Comparison of ENCODE assay signal across 8 mouse cellular contexts in genomic region chr11:48870781-48871180, GRCm38 (mm10). TPM values are rescaled to one million over a fixed set of nuclear protein-coding genes. Genes with fewer than 3 reads are reported as not detected.
DNase-seq lines count a peak whose midpoint lies in the region; ATAC-seq and TF ChIP-seq lines count a peak whose summit lies in the region.

No protein-coding gene starts in this region.

- TF ChIP-seq POLR2A in bone marrow macrophage, adult 2 months (IDR thresholded peaks at IDR 0.05; ENCODE audit: borderline replicate concordance, low read depth, low read length) = no peak

- peak overlapping the region; percentile 88 for H3K4me2 ChIP-seq in kidney, embryonic 16.5 days (replicated peaks; ENCODE audit: low read depth, low read length)

- H3K4me3 ChIP-seq in kidney, embryonic 16.5 days (ENCODE audit: low read length) = peak overlapping the region; percentile 54
- peak overlapping the region; percentile 79 for H3K4me3 ChIP-seq in bone marrow macrophage, adult 2 months (ENCODE audit: insufficient read depth, low read length)
- H3K4me3 ChIP-seq in hindbrain, embryonic 10.5 days = peak overlapping the region; percentile 58
- H3K4me3 ChIP-seq in midbrain, embryonic 10.5 days = peak overlapping the region; percentile 54

- peak overlapping the region; percentile 69 for H3K9ac ChIP-seq in kidney, embryonic 16.5 days (replicated peaks; ENCODE audit: low read length)

- H3K27ac ChIP-seq in kidney, embryonic 16.5 days (ENCODE audit: low read length) = peak overlapping the region; percentile 61
- peak overlapping the region; percentile 96 for H3K27ac ChIP-seq in bone marrow macrophage, adult 2 months (ENCODE audit: insufficient read depth, low read depth, low read length)
- peak overlapping the region; percentile 66 for H3K27ac ChIP-seq in hindbrain, embryonic 10.5 days
- H3K27ac ChIP-seq in midbrain, embryonic 10.5 days (replicated peaks) = peak overlapping the region; percentile 70

- peaks cover 8% of the 10 kb centered on the region; the same call in 1 of the 2 replicates for H3K36me3 ChIP-seq in kidney, embryonic 16.5 days (ENCODE audit: insufficient read depth, low read length)
- no peaks in the 10 kb centered on the region for H3K36me3 ChIP-seq in hindbrain, embryonic 10.5 days
- H3K36me3 ChIP-seq in midbrain, embryonic 10.5 days = no peaks in the 10 kb centered on the region

- WGBS in kidney, embryonic 16.5 days = 33% methylated on average over 7 of the region's 7 CpGs
- 39% methylated on average over 7 of the region's 7 CpGs for WGBS in hindbrain, embryonic 10.5 days
- WGBS in midbrain, embryonic 10.5 days = 47% methylated on average over 7 of the region's 7 CpGs

- H3K27me3 ChIP-seq in kidney, embryonic 16.5 days (ENCODE audit: insufficient read depth, low read length) = no peaks in the 10 kb centered on the region
- H3K27me3 ChIP-seq in hindbrain, embryonic 10.5 days (ENCODE audit: insufficient read depth, poor library complexity, severe bottlenecking) = peaks cover 20% of the 10 kb centered on the region
- H3K27me3 ChIP-seq in midbrain, embryonic 10.5 days (ENCODE audit: low read depth, poor library complexity, severe bottlenecking) = peaks cover 30% of the 10 kb centered on the region

- H3K4me1 ChIP-seq in kidney, embryonic 16.5 days (ENCODE audit: insufficient read depth, low read length) = peaks cover 34% of the 10 kb centered on the region
- H3K4me1 ChIP-seq in bone marrow macrophage, adult 2 months (ENCODE audit: control insufficient read depth, insufficient read depth, low read length) = peaks cover 17% of the 10 kb centered on the region
- H3K4me1 ChIP-seq in hindbrain, embryonic 10.5 days (replicated peaks) = peaks cover 21% of the 10 kb centered on the region
- peaks cover 18% of the 10 kb centered on the region for H3K4me1 ChIP-seq in midbrain, embryonic 10.5 days

- ATAC-seq in kidney, embryonic 16.5 days (ENCODE audit: low FRiP score, low TSS enrichment) = no peak

- no peaks in the 10 kb centered on the region for H3K9me3 ChIP-seq in kidney, embryonic 16.5 days (ENCODE audit: low read length)
- no peaks in the 10 kb centered on the region for H3K9me3 ChIP-seq in hindbrain, embryonic 10.5 days
- H3K9me3 ChIP-seq in midbrain, embryonic 10.5 days (replicated peaks) = no peaks in the 10 kb centered on the region

- TF ChIP-seq CTCF in bone marrow macrophage, adult 2 months (IDR thresholded peaks at IDR 0.05; ENCODE audit: low read depth, low read length) = no peak

- DNase-seq in kidney, adult 11 months = no peak
- no peak for DNase-seq in hindbrain, embryonic 10.5 days (ENCODE audit: low spot score)
- DNase-seq in midbrain, embryonic 10.5 days (ENCODE audit: low spot score) = no peak
- no peak for DNase-seq in adrenal gland, adult 2 months
- no peak for DNase-seq in adrenal gland, postnatal 14 days
- DNase-seq in spleen, postnatal 14 days (ENCODE audit: low spot score in 2 of 2) = no peak

RNA-seq across cellular contexts. Expression of gene Irgm1, which starts 0.7 kb away (rescaled TPM):
- polyA plus RNA-seq in kidney, embryonic 16.5 days (2015; fragmentation: Nextera tagmentation; extraction: Ambion mirVana) = 17.0 and 18.3 TPM in 2 replicates
- polyA plus RNA-seq in bone marrow macrophage, adult 2 months (2012; ENCODE audit: insufficient read depth, insufficient read length, missing spikeins) = 79.4 and 80.7 TPM in 2 replicates
- polyA plus RNA-seq in hindbrain, embryonic 10.5 days (2016; fragmentation: Nextera tagmentation; extraction: Ambion mirVana) = 1.8 and 2.4 TPM in 2 replicates
- polyA plus RNA-seq in midbrain, embryonic 10.5 days (2016; fragmentation: Nextera tagmentation; extraction: Ambion mirVana) = 1.2 and 1.6 TPM in 2 replicates
- total RNA-seq in adrenal gland, adult 2 months (2021) = 10 to 100 TPM; 19.8 to 22.3 TPM
- 4.1 and 6.3 TPM in 2 replicates for polyA plus RNA-seq in adrenal gland, adult 2 months (2012; rRNA removed)
- 15.2 and 19.0 TPM in 2 replicates for total RNA-seq in adrenal gland, postnatal 14 days (2021)

RNA-seq across cellular contexts. Expression of gene Gm5431, which starts 31.2 kb away (rescaled TPM):
- 0.09 and 0.21 TPM in 2 replicates for polyA plus RNA-seq in kidney, embryonic 16.5 days (2015; fragmentation: Nextera tagmentation; extraction: Ambion mirVana)
- polyA plus RNA-seq in bone marrow macrophage, adult 2 months (2012; ENCODE audit: insufficient read depth, insufficient read length, missing spikeins) = 43.3 and 53.0 TPM in 2 replicates
- 0.12 TPM in 1 of 2 replicates, not detected in the other for polyA plus RNA-seq in hindbrain, embryonic 10.5 days (2016; fragmentation: Nextera tagmentation; extraction: Ambion mirVana)
- polyA plus RNA-seq in midbrain, embryonic 10.5 days (2016; fragmentation: Nextera tagmentation; extraction: Ambion mirVana) = 0.07 and 0.16 TPM in 2 replicates
- 1 to 10 TPM; 1.8 to 2.9 TPM for total RNA-seq in adrenal gland, adult 2 months (2021)
- polyA plus RNA-seq in adrenal gland, adult 2 months (2012; rRNA removed) = 0.09 and 0.12 TPM in 2 replicates
- 0.96 and 1.8 TPM in 2 replicates for total RNA-seq in adrenal gland, postnatal 14 days (2021)

RNA-seq across cellular contexts. Expression of gene Gm12184, which starts 44.3 kb away (rescaled TPM):
- 0.86 and 1.2 TPM in 2 replicates for polyA plus RNA-seq in kidney, embryonic 16.5 days (2015; fragmentation: Nextera tagmentation; extraction: Ambion mirVana)
- polyA plus RNA-seq in bone marrow macrophage, adult 2 months (2012; ENCODE audit: insufficient read depth, insufficient read length, missing spikeins) = 4.8 and 11.3 TPM in 2 replicates
- 3.5 and 4.7 TPM in 2 replicates for polyA plus RNA-seq in hindbrain, embryonic 10.5 days (2016; fragmentation: Nextera tagmentation; extraction: Ambion mirVana)
- 2.1 and 3.2 TPM in 2 replicates for polyA plus RNA-seq in midbrain, embryonic 10.5 days (2016; fragmentation: Nextera tagmentation; extraction: Ambion mirVana)
- 1 to 10 TPM; 1.8 to 6.2 TPM for total RNA-seq in adrenal gland, adult 2 months (2021)
- polyA plus RNA-seq in adrenal gland, adult 2 months (2012; rRNA removed) = 10.5 and 17.5 TPM in 2 replicates
- total RNA-seq in adrenal gland, postnatal 14 days (2021) = 2.3 and 3.5 TPM in 2 replicates

RNA-seq across cellular contexts. Expression of gene Trim7, which starts 44.8 kb away (rescaled TPM):
- polyA plus RNA-seq in kidney, embryonic 16.5 days (2015; fragmentation: Nextera tagmentation; extraction: Ambion mirVana) = 4.4 and 4.8 TPM in 2 replicates
- 1.0 and 1.1 TPM in 2 replicates for polyA plus RNA-seq in bone marrow macrophage, adult 2 months (2012; ENCODE audit: insufficient read depth, insufficient read length, missing spikeins)
- polyA plus RNA-seq in hindbrain, embryonic 10.5 days (2016; fragmentation: Nextera tagmentation; extraction: Ambion mirVana) = 0.26 and 0.30 TPM in 2 replicates
- 0.32 and 0.99 TPM in 2 replicates for polyA plus RNA-seq in midbrain, embryonic 10.5 days (2016; fragmentation: Nextera tagmentation; extraction: Ambion mirVana)
- 1 to 10 TPM; 8.8 to 9.0 TPM for total RNA-seq in adrenal gland, adult 2 months (2021)
- polyA plus RNA-seq in adrenal gland, adult 2 months (2012; rRNA removed) = 16.5 and 21.0 TPM in 2 replicates
- 6.1 and 8.5 TPM in 2 replicates for total RNA-seq in adrenal gland, postnatal 14 days (2021)

RNA-seq across cellular contexts. Expression of gene Trim41, which starts 53.6 kb away (rescaled TPM):
- 7.1 and 7.2 TPM in 2 replicates for polyA plus RNA-seq in kidney, embryonic 16.5 days (2015; fragmentation: Nextera tagmentation; extraction: Ambion mirVana)
- 55.5 and 64.4 TPM in 2 replicates for polyA plus RNA-seq in bone marrow macrophage, adult 2 months (2012; ENCODE audit: insufficient read depth, insufficient read length, missing spikeins)
- polyA plus RNA-seq in hindbrain, embryonic 10.5 days (2016; fragmentation: Nextera tagmentation; extraction: Ambion mirVana) = 4.5 and 5.1 TPM in 2 replicates
- 4.7 and 5.3 TPM in 2 replicates for polyA plus RNA-seq in midbrain, embryonic 10.5 days (2016; fragmentation: Nextera tagmentation; extraction: Ambion mirVana)
- 10 to 100 TPM; 38.6 to 45.0 TPM for total RNA-seq in adrenal gland, adult 2 months (2021)
- polyA plus RNA-seq in adrenal gland, adult 2 months (2012; rRNA removed) = 36.5 and 38.6 TPM in 2 replicates
- 34.6 and 40.5 TPM in 2 replicates for total RNA-seq in adrenal gland, postnatal 14 days (2021)

Comparison
In these comparisons a context has a peak if more than half of its experiments do, and no peak if none do; other contexts are left out.
1. RNA of gene Gm5431, which starts 31.2 kb away (polyA plus RNA-seq): 43.3 to 53.0 TPM in bone marrow macrophage, adult 2 months; 0.09 to 0.21 TPM in kidney, embryonic 16.5 days, 0.07 to 0.16 TPM in midbrain, embryonic 10.5 days, 0.12 TPM in hindbrain, embryonic 10.5 days and 0.09 to 0.12 TPM in adrenal gland, adult 2 months; every median in the first group is over 10 times any median in the second.
2. Peak in every context shown above with its lines, with median percentiles within 50 percentile points of each other: H3K27ac ChIP-seq and H3K4me3 ChIP-seq.